Mouse (Mus musculus) myocyte (in vitro differentiated cells): ENCODE results near the gene Stk11ip. TPM values are rescaled to one million over a fixed set of nuclear protein-coding genes. Genes with fewer than 3 reads are reported as not detected.

Experiments used
- H3K27me3 ChIP-seq: one replicate; pipeline ENCODE4 v1.6.1; 2011; ENCODE audit not compliant: control insufficient read depth, insufficient read depth, insufficient read length
- H3K36me3 ChIP-seq: one replicate; pipeline ENCODE4 v1.6.1; 2011; ENCODE audit not compliant: control insufficient read depth, insufficient read depth
- H3K4me2 ChIP-seq: one replicate; pipeline ENCODE4 v1.6.1; 2011; ENCODE audit warnings: low read depth, control low read depth
- H3K4me3 ChIP-seq: one replicate; pipeline ENCODE4 v1.5.1; 2011; ENCODE audit warnings: mild to moderate bottlenecking, control low read depth, moderate library complexity
- H3K79me2 ChIP-seq: one replicate; pipeline ENCODE4 v1.6.1; 2011; ENCODE audit not compliant: control insufficient read depth, insufficient read depth
- H3ac ChIP-seq: one replicate; pipeline ENCODE4 v1.6.1; 2011; ENCODE audit not compliant: control insufficient read depth, insufficient read length
- CEBPB ChIP-seq: IDR thresholded peaks from 2 replicates; pipeline ENCODE4 v1.6.1; 2011; ENCODE audit warnings: mild to moderate bottlenecking, moderate library complexity; ENCODE audit not compliant: poor library complexity, insufficient read depth, severe bottlenecking
- E2F4 ChIP-seq: IDR thresholded peaks from one replicate; pipeline ENCODE4 v1.6.1; 2011; ENCODE audit warnings: mild to moderate bottlenecking, control low read depth, moderate library complexity; ENCODE audit not compliant: insufficient read depth
- MAX ChIP-seq: IDR thresholded peaks from one replicate; pipeline ENCODE4 v1.6.1; 2011; ENCODE audit warnings: low read depth, mild to moderate bottlenecking, control low read depth
- MYOD1 ChIP-seq, 3 experiments: IDR thresholded peaks; one replicate each; pipeline ENCODE4 v1.6.1; 2011; ENCODE audit warnings: control low read depth in 2 of 3, low read depth in 2 of 3, mild to moderate bottlenecking in 2 of 3, moderate library complexity in 1 of 3; ENCODE audit not compliant: insufficient read length in 2 of 3, control insufficient read depth in 1 of 3
- MYOG ChIP-seq, 3 experiments: IDR thresholded peaks; one replicate each; pipeline ENCODE4 v1.6.1; 2011; ENCODE audit warnings: control low read depth in 2 of 3, low read depth in 2 of 3, mild to moderate bottlenecking in 2 of 3; ENCODE audit not compliant: insufficient read length in 2 of 3, control insufficient read depth in 1 of 3, insufficient read depth in 1 of 3
- POLR2A ChIP-seq: IDR thresholded peaks from one replicate; pipeline ENCODE4 v1.6.1; 2011; ENCODE audit warnings: low read depth, mild to moderate bottlenecking, control low read depth, moderate library complexity; ENCODE audit not compliant: insufficient read length
- POLR2AphosphoS2 ChIP-seq: IDR thresholded peaks from one replicate; pipeline ENCODE4 v1.6.1; 2011; ENCODE audit warnings: low read depth, control low read depth; ENCODE audit not compliant: insufficient read length
- REST ChIP-seq: IDR thresholded peaks from one replicate; pipeline ENCODE4 v1.6.1; 2011; ENCODE audit warnings: mild to moderate bottlenecking, control low read depth, moderate library complexity; ENCODE audit not compliant: insufficient read depth, insufficient read length
- SRF ChIP-seq: IDR thresholded peaks from one replicate; pipeline ENCODE4 v1.6.1; 2011; ENCODE audit warnings: low read depth; ENCODE audit not compliant: control insufficient read depth, insufficient read length
- TCF12 ChIP-seq: IDR thresholded peaks from one replicate; pipeline ENCODE4 v1.6.1; 2011; ENCODE audit warnings: mild to moderate bottlenecking, control low read depth; ENCODE audit not compliant: poor library complexity, insufficient read depth, severe bottlenecking
- TCF3 ChIP-seq: IDR thresholded peaks from one replicate; pipeline ENCODE4 v1.6.1; 2011; ENCODE audit warnings: low read depth, control low read depth; ENCODE audit not compliant: insufficient read length
- USF1 ChIP-seq: IDR thresholded peaks from one replicate; pipeline ENCODE4 v1.6.1; 2011; ENCODE audit warnings: low read depth, mild to moderate bottlenecking, control low read depth, moderate library complexity
- polyA plus RNA-seq: library from polyadenylated mRNA; unstranded; fragments of >200 nt; fragmentation: generic; extraction: Trizol; gene quantifications from one replicate; pipeline ENCODE4 v1.2.1, GENCODE M21; 2012; ENCODE audit warnings: missing spikeins

Gene Stk11ip
- polyA plus RNA-seq, 1 experiment = 33.3 TPM

GRCm38 (mm10) chr1:75544351-75544750 is 23.0 kb downstream of the Stk11ip start:
- H3K4me3 ChIP-seq = no peak overlapping the region
- no peaks in the 10 kb centered on the region for H3K27me3 ChIP-seq
- H3K4me2 ChIP-seq = no peak overlapping the region
- no peak overlapping the region for H3ac ChIP-seq
- TF ChIP-seq CEBPB (no peak), POLR2A (no peak)
- H3K79me2 ChIP-seq = no peaks in the 10 kb centered on the region
- H3K36me3 ChIP-seq = no peaks in the 10 kb centered on the region

DNA sequence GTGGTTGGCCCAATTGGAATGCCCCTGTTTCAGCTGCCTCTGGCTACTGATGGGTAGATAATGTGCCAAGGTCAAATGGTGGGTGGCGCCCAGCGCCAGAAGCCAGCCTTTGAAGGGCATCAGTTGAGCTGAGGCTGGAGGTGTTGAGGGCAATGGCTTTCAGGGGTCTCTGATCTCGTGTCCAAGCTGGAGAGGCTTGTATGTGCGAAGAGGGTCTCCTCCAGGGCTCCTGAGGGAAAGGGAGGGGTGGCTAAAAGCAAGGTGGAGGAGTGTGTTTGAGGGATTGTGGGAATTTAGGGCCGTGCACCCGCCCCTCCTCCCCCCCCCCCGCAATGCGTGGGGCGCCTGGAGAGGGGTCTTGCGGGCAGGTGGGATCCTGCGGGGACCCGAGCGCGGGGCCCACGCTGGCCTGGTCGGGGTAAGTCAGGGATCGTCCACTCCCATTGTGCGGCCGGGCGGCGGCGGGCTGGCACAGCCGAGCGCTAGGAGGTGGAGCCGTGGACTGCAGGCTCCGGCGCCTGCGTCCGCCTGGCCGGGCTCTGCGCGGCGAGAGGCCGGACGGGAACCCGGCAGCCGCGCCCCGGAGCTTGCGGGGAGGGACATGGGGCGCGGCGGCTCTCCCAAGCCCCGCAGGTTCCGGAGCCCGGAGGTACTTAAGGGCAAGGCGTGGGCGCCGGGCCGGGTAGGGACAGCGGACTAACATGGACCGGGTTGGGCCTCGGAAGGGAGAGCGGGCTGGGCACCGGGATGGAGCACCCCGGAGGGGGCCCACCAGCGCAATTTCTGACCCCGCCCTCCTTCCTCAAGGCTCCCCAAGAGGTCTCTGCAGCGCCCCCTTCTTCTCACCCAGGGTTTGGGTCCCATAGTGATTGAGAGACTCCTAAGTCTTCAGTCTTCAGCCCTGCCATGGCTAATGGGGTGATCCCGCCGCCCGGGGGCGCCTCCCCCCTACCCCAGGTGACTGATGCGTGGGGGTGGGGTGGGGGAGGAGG is 24.9 kb downstream of the Stk11ip start, which contains the start of gene Slc4a3:
Gene Slc4a3, plus strand, starts transcription at position 302 of the 992 bp plus-strand sequence.
- no peaks in the 10 kb centered on the region for H3K36me3 ChIP-seq
- peak within 1 kb of the TSS; percentile 32 for H3K4me3 ChIP-seq
- peak within 1 kb of the TSS; percentile 33 for H3ac ChIP-seq
- H3K4me2 ChIP-seq = peak within 1 kb of the TSS; percentile 85
- peak; percentile 21 for TF ChIP-seq POLR2AphosphoS2
- TF ChIP-seq CEBPB = no peak
- TF ChIP-seq MYOG (IDR thresholded peaks at IDR 0.05; ENCODE audit: control insufficient read depth in 1 of 3, insufficient read depth in 1 of 3, insufficient read length in 2 of 3, low read depth in 2 of 3) = peak in 2 of 3 experiments; percentile 28 to 56
- TF ChIP-seq USF1 = no peak
- peak in 1 of 3 experiments; percentile 36 for TF ChIP-seq MYOD1 (IDR thresholded peaks at IDR 0.05; ENCODE audit: control insufficient read depth in 1 of 3, insufficient read length in 2 of 3, low read depth in 2 of 3)
- TF ChIP-seq POLR2A = peak; percentile 55
- no peaks in the 10 kb centered on the region for H3K79me2 ChIP-seq
- no peaks in the 10 kb centered on the region for H3K27me3 ChIP-seq

- TF ChIP-seq E2F4 (no peak), REST (no peak), TCF12 (no peak), CEBPB (no peak), MAX (no peak), USF1 (no peak), SRF (peak; percentile 17), MYOG (IDR thresholded peaks at IDR 0.05; ENCODE audit: control insufficient read depth in 1 of 3, insufficient read depth in 1 of 3, insufficient read length in 2 of 3, low read depth in 2 of 3) (no peak), POLR2AphosphoS2 (peak; percentile 31), POLR2A (peak; percentile 31), MYOD1 (IDR thresholded peaks at IDR 0.05; ENCODE audit: control insufficient read depth in 1 of 3, insufficient read length in 2 of 3, low read depth in 2 of 3) (no peak), TCF3 (no peak)
- Histone ChIP-seq H3K4me3 (peak overlapping the region; percentile 32), H3K36me3 (no peaks in the 10 kb centered on the region), H3K4me2 (peak overlapping the region; percentile 85), H3ac (no peak overlapping the region), H3K79me2 (no peaks in the 10 kb centered on the region), H3K27me3 (no peaks in the 10 kb centered on the region)
These were observed 26.0 kb downstream of the Stk11ip start for GRCm38 (mm10) chr1:75547351-75547750.

DNA sequence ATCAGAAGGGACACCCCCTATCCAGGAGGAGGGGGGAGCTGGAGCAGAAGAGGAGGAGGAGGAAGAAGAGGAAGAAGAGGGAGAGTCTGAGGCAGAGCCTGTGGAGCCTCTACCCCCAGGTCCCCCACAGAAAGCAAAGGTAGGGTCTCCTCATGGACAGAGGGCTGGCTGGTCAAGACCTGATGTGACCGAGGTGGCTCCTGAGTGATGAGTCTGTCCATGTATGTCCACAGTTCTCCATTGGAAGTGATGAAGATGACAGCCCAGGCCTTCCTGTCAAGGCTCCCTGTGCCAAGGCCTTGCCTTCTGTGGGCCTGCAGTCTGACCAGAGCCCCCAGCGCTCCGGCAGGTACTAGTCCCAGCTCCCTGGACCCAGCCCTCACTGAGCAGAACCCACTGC is 26.8 kb downstream of the Stk11ip start:
- Histone ChIP-seq H3K79me2 (no peaks in the 10 kb centered on the region), H3ac (no peak overlapping the region), H3K27me3 (no peaks in the 10 kb centered on the region), H3K4me3 (no peak overlapping the region), H3K4me2 (peak overlapping the region; percentile 85), H3K36me3 (no peaks in the 10 kb centered on the region)
- TF ChIP-seq MYOD1 (IDR thresholded peaks at IDR 0.05; ENCODE audit: control insufficient read depth in 1 of 3, insufficient read length in 2 of 3, low read depth in 2 of 3) (no peak), E2F4 (no peak), MAX (no peak), SRF (no peak), POLR2AphosphoS2 (no peak), TCF3 (no peak), USF1 (no peak)

DNA sequence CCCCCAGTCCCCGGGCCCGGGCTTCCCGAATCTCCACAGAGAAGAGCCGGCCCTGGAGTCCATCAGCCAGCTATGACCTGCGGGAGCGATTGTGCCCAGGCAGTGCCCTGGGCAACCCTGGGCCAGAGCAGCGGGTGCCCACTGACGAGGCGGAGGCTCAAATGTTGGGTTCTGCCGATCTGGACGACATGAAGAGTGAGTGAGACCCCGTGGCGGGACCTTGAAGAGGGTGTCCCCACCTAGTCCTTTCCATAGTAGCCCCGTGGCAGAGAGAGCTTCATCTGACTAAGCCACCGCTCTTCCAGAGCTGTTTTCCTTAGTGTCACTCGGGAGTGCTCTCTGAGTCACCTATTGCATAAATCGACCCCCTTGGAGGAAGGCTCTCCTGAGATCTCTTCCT is 27.5 kb downstream of the Stk11ip start:
- Histone ChIP-seq H3K4me3 (no peak overlapping the region), H3K36me3 (no peaks in the 10 kb centered on the region), H3ac (no peak overlapping the region), H3K79me2 (no peaks in the 10 kb centered on the region), H3K4me2 (no peak overlapping the region), H3K27me3 (no peaks in the 10 kb centered on the region)
- TF ChIP-seq POLR2AphosphoS2 (no peak), MYOD1 (IDR thresholded peaks at IDR 0.05; ENCODE audit: control insufficient read depth in 1 of 3, insufficient read length in 2 of 3, low read depth in 2 of 3) (no peak), CEBPB (no peak), USF1 (no peak), E2F4 (no peak), TCF12 (no peak), POLR2A (no peak), TCF3 (no peak), MAX (no peak), MYOG (IDR thresholded peaks at IDR 0.05; ENCODE audit: control insufficient read depth in 1 of 3, insufficient read depth in 1 of 3, insufficient read length in 2 of 3, low read depth in 2 of 3) (no peak), REST (no peak), SRF (no peak)
